Mouse (Mus musculus): ENCODE results near the gene Adh4.
"Not testable (repeated sequence)": the region's sequence is repeated elsewhere in the genome, so short reads cannot be mapped to it uniquely, and the experiment has no call there.

DNA sequence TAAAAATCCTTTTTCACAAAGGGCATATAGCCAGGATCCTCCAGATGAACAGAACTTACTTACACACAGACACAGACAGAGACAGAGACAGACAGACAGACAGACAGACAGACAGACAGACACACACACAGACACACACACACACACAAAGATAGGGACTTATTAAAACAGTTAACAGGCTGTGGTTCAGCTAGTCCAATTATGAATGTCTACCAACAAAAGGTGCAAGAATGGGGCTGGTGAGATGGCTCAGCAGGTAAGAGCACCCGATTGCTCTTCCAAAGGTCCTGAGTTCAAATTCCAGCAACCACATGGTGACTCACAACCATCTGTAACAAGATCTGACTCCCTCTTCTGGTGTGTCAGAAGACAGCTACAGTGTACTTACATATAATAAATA lies 51.4 kb downstream of the Adh4 start:
- not testable (repeated sequence) for TF ChIP-seq CTCF (IDR thresholded peaks at IDR 0.05; ENCODE audit: extremely low read depth, insufficient read length, insufficient replicate concordance, low read depth, low read length); POLR2A (IDR thresholded peaks at IDR 0.05; ENCODE audit: low read depth, low read length)
